Mouse (Mus musculus) monocyte, adult 5-6 weeks (primary cell): ENCODE results near the gene Slc35b2. TPM values are rescaled to one million over a fixed set of nuclear protein-coding genes. Genes with fewer than 3 reads are reported as not detected.
A peak's percentile ranks its signal among the peaks of the same experiment; 100 is the strongest.

Source experiments
- ATAC-seq: fragments of 153-309, 156-312 bp; replicated peaks from 2 replicates; pipeline ENCODE4 v1.8.0; 2017; ENCODE audit warnings: mild to moderate bottlenecking; ENCODE audit not compliant: low TSS enrichment, insufficient number of reproducible peaks, severe bottlenecking, poor library complexity, low FRiP score
- total RNA-seq: library from RNA; stranded (forward); fragments of 200-1000, 200-491, 200-594 nt; gene quantifications from 3 replicates; pipeline ENCODE4 v1.2.3, GENCODE M21; 2017

Gene Slc35b2
- total RNA-seq, 1 experiment from 2014 or later = 47.1 TPM

GRCm38 (mm10) chr17:45578843-45579242 is 15.2 kb downstream of the Slc35b2 start:
- no peak for ATAC-seq

- ATAC-seq = no peak
These were observed 15.9 kb downstream of the Slc35b2 start for GRCm38 (mm10) chr17:45579554-45579953.

GRCm38 (mm10) chr17:45580958-45581477 is 17.3 kb downstream of the Slc35b2 start:
- ATAC-seq = no peak

GRCm38 (mm10) chr17:45581567-45581983 is 17.9 kb downstream of the Slc35b2 start:
- ATAC-seq = peak; percentile 42; the same call in 1 of the 2 replicates

DNA sequence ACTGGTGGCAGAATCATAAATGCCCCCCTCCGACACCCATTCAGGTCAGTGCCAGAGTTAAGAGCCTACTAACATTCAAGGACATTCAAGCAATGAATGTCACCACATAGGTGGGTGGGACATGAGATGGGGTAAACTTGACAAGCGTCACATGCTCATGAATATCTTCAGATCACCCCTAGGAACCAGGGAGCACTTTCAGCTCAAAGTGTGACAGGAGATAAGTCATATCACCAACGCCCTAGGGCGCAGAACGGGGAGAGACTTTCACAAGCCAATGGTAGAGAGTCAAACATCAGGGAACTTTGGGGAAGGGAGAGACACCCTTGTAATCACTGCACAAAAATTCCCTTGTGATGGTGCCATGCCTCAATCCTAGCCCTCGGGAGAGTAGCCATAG is 18.5 kb downstream of the Slc35b2 start:
- no peak for ATAC-seq

DNA sequence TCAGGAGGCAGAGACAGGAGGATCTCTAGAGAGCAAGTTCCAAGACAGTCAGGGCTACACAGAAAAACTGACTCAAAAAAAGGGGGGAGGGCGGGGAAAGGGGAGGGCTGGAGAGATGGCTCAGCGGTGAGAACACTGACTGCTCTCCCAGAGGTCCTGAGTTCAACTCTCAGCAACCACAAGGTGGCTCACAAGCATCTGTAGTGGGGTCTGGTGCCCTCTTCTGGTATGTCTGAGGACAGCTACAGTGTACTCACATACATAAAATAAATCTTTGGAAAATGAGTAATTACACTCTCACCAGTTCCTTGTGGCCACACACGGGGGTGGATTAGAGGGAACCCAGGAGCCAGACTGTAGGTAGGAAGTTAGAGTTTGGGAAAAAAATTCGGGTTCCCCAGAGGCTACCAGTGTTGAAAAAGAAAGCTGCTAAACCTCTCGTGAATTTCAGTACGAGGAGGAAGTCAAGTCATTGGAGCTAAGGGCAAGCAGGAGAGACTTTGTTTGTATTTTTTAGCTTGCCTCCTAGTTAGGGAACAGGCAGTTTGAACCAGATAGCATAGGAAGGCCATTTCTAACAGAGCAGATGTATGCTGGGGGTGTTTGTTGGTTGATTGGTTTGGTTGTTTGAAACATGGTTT is 19.2 kb downstream of the Slc35b2 start:
- ATAC-seq = no peak

DNA sequence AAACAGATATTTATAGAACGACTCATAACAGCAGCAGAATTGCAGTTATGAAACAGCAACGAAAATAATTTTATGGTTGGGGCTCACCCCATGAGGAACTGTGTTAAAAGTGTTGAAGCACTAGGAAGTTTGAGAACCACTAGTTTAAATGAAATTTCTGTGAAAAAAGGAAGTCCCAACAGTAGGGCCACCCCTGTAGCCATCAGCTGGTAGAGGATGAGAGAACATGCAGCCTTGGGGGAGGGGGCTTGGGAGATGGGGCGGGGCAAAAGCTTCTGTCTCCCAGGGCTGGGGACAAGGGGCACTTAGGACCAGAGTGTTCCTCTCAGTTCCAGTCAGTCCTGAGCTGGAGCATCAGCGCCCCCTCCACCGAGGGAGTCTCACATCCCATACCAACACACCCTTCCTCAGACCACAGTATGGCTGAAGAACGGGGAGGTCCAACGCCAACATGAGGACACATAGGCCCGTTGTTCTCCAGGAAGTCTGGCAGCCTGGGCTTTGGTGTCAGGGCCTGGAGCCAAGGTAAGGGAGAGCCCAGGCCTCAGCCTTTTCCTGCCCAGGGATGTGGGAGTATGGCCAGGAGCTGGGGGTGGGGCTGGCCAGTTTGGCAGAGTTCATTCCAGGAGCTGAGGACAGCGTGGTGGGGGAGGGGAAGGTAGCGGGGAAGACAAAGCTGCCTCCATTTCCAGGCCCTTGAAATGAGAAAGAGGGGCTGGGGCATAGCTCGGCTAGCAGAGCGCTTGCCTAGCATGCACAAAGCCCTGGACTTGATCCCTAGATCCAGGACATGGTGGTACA is 20.6 kb downstream of the Slc35b2 start:
- peak; percentile 20; the same call in 1 of the 2 replicates for ATAC-seq

- peak; percentile 48 for ATAC-seq
These were observed 21.4 kb downstream of the Slc35b2 start for GRCm38 (mm10) chr17:45584939-45585678.

DNA sequence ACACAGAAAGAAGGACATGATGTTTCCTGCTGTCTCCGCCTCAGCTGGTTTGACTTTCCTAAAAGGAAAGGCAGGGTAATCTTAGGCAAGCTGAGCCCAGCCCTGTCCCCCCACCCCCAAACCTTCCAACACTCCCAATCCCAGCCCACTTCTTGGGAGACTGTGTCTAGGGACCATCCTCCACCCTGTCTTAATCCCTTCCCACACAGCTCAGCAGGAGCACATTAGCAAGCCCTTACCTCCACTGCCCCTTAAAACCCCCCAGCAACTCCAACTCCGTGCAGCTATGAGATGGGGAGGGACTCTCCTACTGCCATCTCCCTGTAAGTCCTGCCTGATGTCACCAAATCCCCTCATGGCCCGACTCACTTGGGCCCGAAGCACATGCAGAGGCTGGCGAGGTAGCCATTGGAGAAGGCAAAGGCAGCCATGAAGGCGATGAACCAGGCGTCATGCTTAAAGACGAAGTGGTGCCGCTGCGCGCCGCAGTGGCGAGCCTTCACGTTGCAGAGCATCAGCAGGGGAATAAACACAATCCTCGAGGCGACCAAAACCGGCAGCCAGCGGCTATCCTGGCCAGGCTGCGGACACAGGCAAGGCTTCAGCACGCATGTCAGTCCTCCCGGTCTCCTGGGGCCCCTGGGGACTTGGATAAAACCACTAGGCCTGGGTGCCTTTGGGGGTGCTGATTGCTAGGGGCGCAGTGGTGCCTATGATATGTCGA is 22.2 kb downstream of the Slc35b2 start:
- no peak for ATAC-seq

DNA sequence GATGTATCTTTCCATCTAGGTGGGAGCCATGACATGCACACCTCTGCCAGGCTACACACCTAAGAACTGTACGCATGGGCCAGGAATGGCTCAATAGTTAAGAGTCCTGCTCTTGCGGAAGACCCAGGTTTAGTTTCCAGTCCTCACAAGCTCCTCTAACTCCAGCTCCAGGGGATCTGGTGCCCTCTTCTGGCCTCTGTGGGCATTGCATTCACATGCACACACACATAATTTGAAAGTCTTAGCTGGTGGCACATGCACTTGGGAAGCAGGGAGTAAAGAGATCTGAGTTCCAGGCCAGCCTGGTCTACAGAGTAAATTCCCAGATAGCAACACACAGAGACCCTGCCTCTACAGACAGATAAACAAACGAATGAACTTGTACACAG is 22.8 kb downstream of the Slc35b2 start:
- no peak for ATAC-seq

- no peak for ATAC-seq
These were observed 24.7 kb downstream of the Slc35b2 start for GRCm38 (mm10) chr17:45588370-45588769.

DNA sequence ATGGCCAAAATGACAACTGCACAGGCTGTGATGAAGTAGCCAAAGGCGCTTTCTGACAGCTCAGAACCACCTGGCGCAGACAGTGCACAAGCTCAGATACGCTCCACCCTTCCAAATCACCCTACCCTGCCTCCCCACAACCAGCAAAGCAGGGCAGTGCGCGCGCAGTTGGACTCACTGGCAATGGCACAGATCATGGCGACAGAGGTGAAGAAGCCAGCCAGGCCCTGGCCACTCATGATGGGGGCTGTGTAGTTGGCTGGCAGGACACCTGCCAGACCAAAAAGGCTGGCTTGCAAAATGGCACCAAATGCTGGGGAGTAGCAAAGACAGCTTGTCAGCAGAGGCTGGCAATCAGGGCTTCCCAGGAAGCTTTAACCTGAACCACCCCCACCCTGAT is 25.6 kb downstream of the Slc35b2 start:
- ATAC-seq = no peak

DNA sequence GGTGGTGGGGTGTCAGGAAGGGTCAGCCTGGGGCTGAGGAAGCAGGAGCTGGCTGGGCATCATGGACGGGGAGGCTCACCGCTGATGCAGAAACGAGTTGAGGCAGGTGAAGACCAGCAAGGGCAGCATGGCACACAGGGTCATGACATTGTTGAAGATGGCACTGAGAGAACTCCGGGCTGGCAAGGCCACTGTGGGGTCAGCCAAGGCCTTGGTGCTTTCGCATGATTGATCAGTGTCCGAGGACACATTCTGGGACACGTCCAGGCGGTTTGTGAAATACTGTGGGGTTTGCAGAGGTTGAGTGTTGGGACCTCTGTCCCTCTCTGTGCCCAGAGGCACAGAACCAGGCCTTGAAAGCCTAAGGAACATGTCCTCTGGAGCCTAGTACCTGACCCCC is 26.2 kb downstream of the Slc35b2 start:
- ATAC-seq = no peak

DNA sequence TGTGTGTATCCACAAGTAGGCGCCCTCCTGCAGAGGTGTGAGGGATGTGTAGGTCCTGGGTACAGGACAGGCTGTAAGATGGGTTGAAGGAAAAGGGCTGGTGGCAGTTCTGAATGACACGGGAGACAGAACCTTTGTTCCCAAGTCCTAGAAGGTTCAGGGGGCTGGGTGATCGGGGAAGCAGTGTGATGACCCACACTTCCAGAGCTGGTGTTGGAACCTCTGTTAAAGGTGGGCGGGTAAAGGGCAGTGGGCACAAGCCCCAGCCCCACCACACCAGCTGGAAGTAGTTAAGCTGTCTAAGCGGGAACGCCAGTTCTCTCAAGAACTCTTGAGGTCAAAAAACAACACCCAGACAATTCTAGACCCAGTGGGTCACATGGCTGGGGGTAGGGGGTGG is 26.7 kb downstream of the Slc35b2 start:
- ATAC-seq = no peak

DNA sequence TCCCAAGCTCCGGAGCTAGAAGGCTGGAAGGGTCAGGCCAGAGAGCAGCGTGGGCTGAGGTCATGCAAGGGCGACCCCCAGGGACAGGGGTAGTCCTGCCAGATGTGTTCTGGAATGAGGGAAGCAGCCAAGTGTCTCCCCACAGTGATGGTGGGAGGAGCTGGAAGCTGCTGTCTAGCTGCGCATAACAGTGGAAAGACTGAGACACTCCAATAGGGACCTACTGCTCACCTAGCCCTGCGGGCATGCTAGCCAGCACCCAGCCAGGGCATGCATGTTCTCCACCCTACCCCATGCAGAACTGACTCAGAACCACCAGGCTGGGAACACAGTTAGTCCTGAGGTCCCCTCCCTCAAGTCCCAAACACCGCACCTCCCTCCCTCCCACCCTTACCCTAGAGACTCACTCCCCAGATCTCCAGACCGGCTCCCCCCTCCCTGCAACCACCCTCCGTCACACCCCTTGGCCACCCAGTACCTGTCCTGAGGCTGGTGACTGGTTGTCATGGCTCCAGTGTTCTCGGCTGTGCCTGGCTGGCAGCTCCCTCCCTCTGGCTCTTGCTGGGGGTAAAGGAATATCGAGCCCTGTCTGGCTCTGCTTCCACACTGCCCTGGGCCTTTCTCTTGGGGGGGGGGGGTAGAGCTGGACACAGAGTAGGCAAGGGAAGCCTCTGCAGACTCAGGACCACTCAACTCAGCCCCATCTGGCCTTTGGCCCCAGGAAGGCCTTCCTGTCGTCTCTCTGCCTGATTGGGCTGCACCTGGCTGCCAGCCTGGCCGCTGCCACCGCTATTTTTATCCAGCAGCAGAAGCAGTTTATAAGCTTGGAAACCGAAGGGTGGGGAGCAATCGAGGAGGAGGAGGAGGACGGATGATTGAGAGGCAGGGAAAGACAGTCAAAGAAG is 28.3 kb downstream of the Slc35b2 start:
- no peak for ATAC-seq

- no peak for ATAC-seq
These were observed 29.1 kb downstream of the Slc35b2 start for GRCm38 (mm10) chr17:45592606-45593431.

GRCm38 (mm10) chr17:45593479-45593878 is 29.8 kb downstream of the Slc35b2 start:
- no peak for ATAC-seq
